Mouse (Mus musculus): ENCODE measurements around the gene Eef2.
A peak's percentile ranks its signal among the peaks of the same experiment; 100 is the strongest.
"Not testable (repeated sequence)": the region's sequence is repeated elsewhere in the genome, so short reads cannot be mapped to it uniquely, and the experiment has no call there.

The Eef2 gene

GRCm38 (mm10) chr10:81201807-81202758 is 25.7 kb downstream of the Eef2 start, which contains the start of gene Nmrk2:
Nmrk2 (minus strand) TSS chr10:81202051.
- DNase-seq = no peak

DNA sequence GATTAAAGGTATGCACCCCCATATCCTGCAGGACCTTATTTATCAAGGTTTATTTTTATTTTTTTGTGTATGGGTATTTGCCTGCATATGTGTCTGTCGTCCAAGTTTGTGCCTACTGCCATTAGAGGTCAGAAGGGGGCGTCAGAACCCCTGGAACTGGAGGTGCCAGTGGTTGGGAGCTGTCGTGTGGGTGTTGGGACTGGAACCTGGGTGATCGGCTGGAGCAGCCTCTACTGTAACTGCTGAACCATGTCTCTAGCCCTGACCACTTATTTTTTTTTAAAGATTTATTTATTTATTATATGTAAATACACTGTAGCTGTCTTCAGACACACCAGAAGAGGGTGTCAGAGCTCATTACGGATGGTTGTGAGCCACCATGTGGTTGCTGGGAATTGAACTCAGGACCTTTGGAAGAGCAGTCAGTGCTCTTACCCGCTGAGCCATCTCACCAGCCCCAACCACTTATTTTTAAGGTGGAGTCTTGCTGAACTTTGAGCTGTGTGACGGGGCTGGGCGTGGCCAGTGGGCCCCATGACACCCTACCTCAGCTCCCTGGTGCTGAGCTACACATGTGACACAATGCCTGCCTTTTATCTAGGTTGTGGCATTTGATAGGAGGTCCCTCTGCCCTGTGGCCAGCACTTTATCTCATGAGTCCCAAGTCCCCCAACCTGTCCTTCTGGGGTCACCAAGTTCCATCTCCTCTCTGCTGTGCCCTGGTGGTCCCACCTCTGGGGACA is 26.7 kb downstream of the Eef2 start:
- DNase-seq = no peak

DNA sequence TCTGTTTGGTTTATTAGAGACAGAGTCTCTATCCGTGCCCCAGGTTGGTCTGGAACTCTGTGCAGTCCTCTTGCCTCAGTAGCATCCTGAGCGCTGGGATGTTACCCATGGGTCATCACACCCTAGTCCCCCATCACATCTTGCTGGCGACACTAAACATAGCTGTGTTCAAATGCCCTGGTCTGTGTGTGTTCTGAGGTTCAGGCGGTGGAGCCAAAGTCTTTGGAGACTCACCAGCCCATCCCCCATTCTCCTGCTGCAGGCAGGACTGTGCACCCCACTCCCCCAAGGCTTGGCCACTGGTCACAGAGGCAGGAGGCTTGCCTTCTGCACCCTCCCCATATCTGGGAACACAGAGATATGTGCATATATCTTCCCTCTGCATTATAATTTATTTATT is 27.7 kb downstream of the Eef2 start:
- no peak for DNase-seq

- no peak for DNase-seq
These were observed 33.7 kb downstream of the Eef2 start for GRCm38 (mm10) chr10:81210154-81210553.

DNA sequence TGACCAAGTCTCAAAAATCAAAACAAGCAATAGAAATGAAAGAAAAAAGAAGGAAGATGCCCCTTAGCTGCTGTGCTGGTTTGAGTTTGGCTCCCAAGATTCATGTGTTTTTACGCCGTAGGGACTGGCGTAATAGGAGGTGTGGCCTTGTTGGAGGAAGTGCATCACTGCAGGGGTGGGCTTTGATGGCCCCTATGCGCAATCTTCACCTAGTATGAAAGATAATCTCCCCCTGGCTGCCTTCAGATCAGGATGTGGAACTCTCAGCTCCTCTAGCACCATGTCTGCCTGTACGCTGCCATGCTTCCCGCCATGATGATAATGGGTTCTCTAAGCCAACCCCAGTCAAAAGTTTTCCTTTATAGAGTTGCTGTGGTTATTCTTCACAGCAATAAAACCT is 39.8 kb downstream of the Eef2 start:
- no peak for DNase-seq

- DNase-seq = no peak
These were observed 40.4 kb downstream of the Eef2 start for GRCm38 (mm10) chr10:81216810-81217209.

DNA sequence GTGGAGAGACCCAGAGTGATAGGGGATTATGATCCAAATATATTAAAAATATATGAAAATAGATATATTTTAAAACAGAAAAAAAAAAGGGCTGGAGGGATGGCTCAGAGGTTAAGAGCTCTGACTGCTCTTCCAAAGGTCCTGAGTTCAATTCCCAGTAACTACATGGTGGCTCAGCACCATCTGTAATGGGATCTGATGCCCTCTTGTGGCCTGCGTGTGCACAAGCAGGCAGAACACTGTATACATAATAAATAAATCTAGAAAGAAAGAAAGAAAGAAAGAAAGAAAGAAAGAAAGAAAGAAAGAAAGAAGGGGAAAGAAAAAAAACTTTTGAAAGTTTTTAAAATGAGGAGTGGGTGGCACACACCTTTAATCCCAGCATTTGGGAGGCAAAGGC is 40.8 kb downstream of the Eef2 start:
- DNase-seq = peak in 1 of 2 experiments; percentile 39

- DNase-seq = peak; percentile 70 to 79
These were observed 41.5 kb downstream of the Eef2 start for GRCm38 (mm10) chr10:81217964-81218363.

- DNase-seq = no peak
These were observed 45.1 kb downstream of the Eef2 start for GRCm38 (mm10) chr10:81221402-81222015.

GRCm38 (mm10) chr10:81223731-81224130 is 47.3 kb downstream of the Eef2 start:
- not testable (repeated sequence) for DNase-seq

- DNase-seq = peak; percentile 51 to 66
These were observed 53.5 kb downstream of the Eef2 start for GRCm38 (mm10) chr10:81229735-81230437.

DNA sequence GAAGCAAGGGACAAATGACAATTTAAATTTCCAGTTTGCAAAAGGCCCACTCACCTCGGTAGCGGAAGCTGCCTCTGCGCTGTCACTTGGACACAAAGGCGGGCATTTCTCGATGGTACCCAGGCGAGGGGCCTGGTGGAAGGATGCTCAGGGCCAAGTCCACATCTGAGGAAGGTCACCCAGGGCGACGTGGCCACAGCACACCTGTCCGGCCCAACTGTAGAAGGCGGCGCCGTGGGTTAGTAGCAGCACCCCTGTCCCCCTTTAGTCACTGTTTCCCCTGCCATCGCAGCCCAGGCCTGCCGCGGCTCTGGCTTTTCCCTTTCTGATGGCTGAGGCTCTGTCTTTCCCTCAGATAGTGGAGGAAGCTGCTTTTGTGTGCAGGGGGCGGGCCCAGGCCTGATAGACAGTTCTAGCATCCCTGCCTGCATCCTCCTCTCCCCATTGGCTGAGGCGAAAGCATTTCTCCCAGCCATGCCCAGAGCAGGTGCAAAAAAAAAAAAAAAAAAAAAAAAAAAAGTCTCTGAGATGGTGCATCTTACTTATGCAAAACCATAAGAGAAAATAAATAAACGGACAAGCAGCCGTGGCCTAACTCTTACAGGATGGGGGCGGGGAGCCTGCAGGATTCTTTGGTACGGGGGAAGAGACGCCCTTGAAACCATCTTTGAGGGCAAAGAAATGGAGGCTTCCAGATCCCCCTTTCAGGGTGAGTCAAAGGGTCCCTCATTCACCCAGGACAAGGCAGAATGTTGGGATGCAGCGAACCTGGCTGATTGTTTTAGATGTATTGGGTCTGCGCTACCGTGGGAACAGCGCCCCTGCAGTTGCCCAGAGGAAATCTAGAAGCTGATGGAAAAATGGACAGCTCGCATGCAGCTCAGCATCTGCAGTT is 54.3 kb downstream of the Eef2 start, which contains the start of gene Atcay:
Atcay (minus strand) TSS at position 396 of the 895 bp plus-strand sequence.
- peak; percentile 85 to 92 for DNase-seq

DNA sequence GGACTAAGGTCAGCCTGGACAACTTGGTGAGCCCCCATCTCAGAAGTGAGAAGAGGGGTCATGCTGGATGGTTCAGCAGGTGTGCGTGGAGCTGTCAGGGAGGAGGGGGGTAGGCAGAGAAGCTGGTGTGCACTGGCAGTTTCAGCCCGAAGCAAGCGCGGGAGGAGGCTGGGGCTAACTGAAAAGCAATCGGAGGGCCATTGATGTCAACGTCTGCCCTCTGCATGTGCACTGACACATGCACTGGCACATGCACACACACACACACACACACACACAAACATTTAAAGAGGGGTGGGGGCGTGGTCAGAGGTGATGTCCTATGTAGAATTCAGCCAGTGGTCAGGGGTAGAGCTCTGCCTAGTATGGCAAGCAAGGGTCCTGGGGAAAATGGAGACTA is 55.0 kb downstream of the Eef2 start:
- DNase-seq = peak in 1 of 2 experiments; percentile 31

All from cerebellum, adult 18-20 months (tissue).